Mouse (Mus musculus) pancreas, adult 10 weeks (tissue): Measurements from ENCODE around the gene Il18r1. TPM values are rescaled to one million over a fixed set of nuclear protein-coding genes. Genes with fewer than 3 reads are reported as not detected.

Experiments
- polyA plus RNA-seq: library from polyadenylated mRNA; stranded (reverse); fragments of 350-450 nt; fragmentation: Illumina TruSeq; extraction: RNeasy Lipid Tissue Mini Kit (QIAGEN cat#74804); gene quantifications from one replicate; pipeline ENCODE4 v1.2.3, GENCODE M21; 2015; ENCODE audit warnings: low read depth, low replicate concordance; ENCODE audit not compliant: insufficient read depth

The Il18r1 gene
- polyA plus RNA-seq = 1.9 TPM

GRCm38 (mm10) chr1:40465477-40466430, at the start of gene Il18r1:
Gene Il18r1 (plus strand): TSS chr1:40465552.

DNA sequence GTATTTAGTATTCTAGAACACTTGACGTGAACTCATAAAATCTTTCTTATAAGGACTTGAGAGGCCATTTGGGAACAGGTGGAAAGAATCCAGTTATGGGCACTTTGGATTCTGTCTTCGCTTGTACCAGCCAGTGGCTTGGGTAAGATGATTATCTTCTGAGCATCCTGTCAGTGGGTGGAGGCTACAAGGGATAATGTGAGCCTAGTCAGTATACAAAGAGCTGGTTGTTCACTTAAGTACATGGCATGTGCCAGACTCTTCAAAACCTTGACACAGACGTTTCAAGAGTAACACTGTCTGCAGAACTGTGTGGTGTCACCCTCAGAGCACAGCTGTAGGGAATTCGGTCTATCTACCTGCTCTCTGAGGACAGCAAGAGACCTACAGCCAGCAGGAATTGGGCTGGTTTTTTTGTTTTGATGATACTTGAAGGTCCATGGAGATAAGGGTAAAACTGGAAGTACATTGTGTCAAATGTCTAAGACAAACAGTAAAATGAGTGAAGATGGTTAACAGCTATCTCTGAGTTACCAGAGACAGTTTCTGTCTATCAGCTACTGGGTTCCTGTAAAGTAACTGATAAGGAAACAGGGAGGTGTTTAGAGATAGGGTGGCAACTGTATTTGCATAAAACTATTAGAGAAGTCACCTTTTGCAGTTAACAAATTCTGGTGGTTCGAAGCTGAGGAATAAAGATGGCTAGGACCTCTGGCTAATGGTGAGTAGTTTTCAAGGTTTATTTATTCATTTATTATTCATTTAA, 36.3 kb upstream of the Il18r1 start, which contains the start of gene Il1rl1:
TSS of gene Il1rl1 (plus strand) at position 661 of the 766 bp plus-strand sequence.

GRCm38 (mm10) chr1:40514851-40515585, 49.7 kb downstream of the Il18r1 start, which contains the start of gene Il18rap:
Gene Il18rap (plus strand): TSS chr1:40515362.

Other genes starting within 250 kb of the Il18r1 start
- 13.3 TPM for gene Il1r1, start 240.5 kb upstream of the Il18r1 start, polyA plus RNA-seq
- gene Il1rl2, start 140.9 kb upstream of the Il18r1 start, polyA plus RNA-seq = 0.39 TPM
- gene Il1rl1, start 36.0 kb upstream of the Il18r1 start, polyA plus RNA-seq = 0.50 TPM
- not detected for gene Il18rap, start 49.8 kb downstream of the Il18r1 start, polyA plus RNA-seq
- gene Slc9a4, start 114.5 kb downstream of the Il18r1 start, polyA plus RNA-seq = not detected
- gene Slc9a2, start 215.0 kb downstream of the Il18r1 start, polyA plus RNA-seq = not detected